Mouse (Mus musculus): Measurements from ENCODE around the gene Orai1.

DNA sequence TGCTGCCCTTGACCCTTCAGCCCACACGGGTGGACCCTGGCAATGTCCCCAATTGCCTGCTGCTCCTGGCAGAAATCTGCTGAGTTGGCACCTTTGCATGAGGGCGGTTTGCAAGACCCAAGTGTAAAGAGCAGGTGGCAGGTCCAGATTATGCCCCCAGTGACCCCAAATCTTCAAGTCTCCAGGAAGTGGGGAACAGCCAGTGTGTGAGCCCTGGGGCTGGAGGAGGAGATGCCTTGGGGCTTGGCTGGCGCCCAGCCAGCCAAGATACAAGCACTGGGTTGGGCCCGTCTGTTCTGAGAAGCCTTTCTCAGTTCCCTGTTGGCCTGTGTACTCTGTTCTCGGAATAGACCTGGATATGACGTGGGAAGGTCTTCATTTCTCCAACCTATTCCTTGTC lies 12.6 kb downstream of the Orai1 start:
- TF ChIP-seq CTCF (IDR thresholded peaks at IDR 0.05; ENCODE audit: control insufficient read depth, insufficient read depth, insufficient replicate concordance, low read depth, low read length) (no peak), POLR2A (IDR thresholded peaks at IDR 0.05; ENCODE audit: control insufficient read depth, low read depth, low read length) (no peak)
